8 mouse cellular contexts compared by ENCODE assay signal in genomic region chr8:104640831-104641370, GRCm38 (mm10). TPM values are rescaled to one million over a fixed set of nuclear protein-coding genes. Genes with fewer than 3 reads are reported as not detected.
DNase-seq lines count a peak whose midpoint lies in the region; ATAC-seq and TF ChIP-seq lines count a peak whose summit lies in the region.

No protein-coding gene starts in this region.

- 17% methylated on average over 25 of the region's 25 CpGs for WGBS in bone marrow, adult 2 months
- 6% methylated on average over 25 of the region's 25 CpGs for WGBS in heart, embryonic 15.5 days
- WGBS in liver, embryonic 14.5 days (ENCODE audit: insufficient replicate concordance) = 5% methylated on average over 25 of the region's 25 CpGs

- peak overlapping the region; percentile 64 for H3K4me3 ChIP-seq in bone marrow, adult 2 months (replicated peaks; ENCODE audit: control insufficient read depth, low read depth, low read length)
- H3K4me3 ChIP-seq in heart, embryonic 15.5 days = peak overlapping the region; percentile 94
- peak overlapping the region; percentile 85 to 91 for H3K4me3 ChIP-seq in liver, embryonic 14.5 days (ENCODE audit: insufficient read depth in 1 of 2, low read depth in 2 of 2, low read length in 2 of 2)

- peak overlapping the region; percentile 89 for H3K4me2 ChIP-seq in heart, embryonic 15.5 days
- H3K4me2 ChIP-seq in liver, embryonic 14.5 days (ENCODE audit: low read depth) = peak overlapping the region; percentile 96

- H3K27ac ChIP-seq in bone marrow, adult 2 months (ENCODE audit: control insufficient read depth, insufficient read depth, low read depth, low read length, poor library complexity) = peak overlapping the region; percentile 1; the same call in 1 of the 2 replicates
- peak overlapping the region; percentile 85 for H3K27ac ChIP-seq in heart, embryonic 15.5 days
- H3K27ac ChIP-seq in liver, embryonic 14.5 days = no peak overlapping the region

- H3K9me3 ChIP-seq in heart, embryonic 15.5 days (replicated peaks) = no peaks in the 10 kb centered on the region
- H3K9me3 ChIP-seq in liver, embryonic 14.5 days (ENCODE audit: control insufficient read depth, low read length) = no peaks in the 10 kb centered on the region

- no peak for TF ChIP-seq CTCF in bone marrow, adult 2 months (IDR thresholded peaks at IDR 0.05; ENCODE audit: control insufficient read depth, insufficient read depth, low read length)
- TF ChIP-seq CTCF in liver, embryonic 14.5 days (IDR thresholded peaks at IDR 0.05; ENCODE audit: low read depth) = no peak

- TF ChIP-seq EP300 in liver, embryonic 14.5 days (IDR thresholded peaks at IDR 0.05; ENCODE audit: low read depth) = no peak

- H3K9ac ChIP-seq in heart, embryonic 15.5 days = peak overlapping the region; percentile 89
- H3K9ac ChIP-seq in liver, embryonic 14.5 days (replicated peaks) = peak overlapping the region; percentile 80

- peak; percentile 15 for DNase-seq in kidney, adult 18-20 months
- DNase-seq in kidney, postnatal 36 days = no peak
- no peak for DNase-seq in liver, embryonic 14.5 days (ENCODE audit: low read depth in 3 of 3, low spot score in 3 of 3)
- DNase-seq in ovary, postnatal 14 days (ENCODE audit: low spot score) = no peak
- DNase-seq in adrenal gland, adult 18-20 months (ENCODE audit: low spot score in 2 of 2) = no peak

- H3K4me1 ChIP-seq in bone marrow, adult 2 months (ENCODE audit: control insufficient read depth, insufficient read depth, low read length) = peaks cover 6% of the 10 kb centered on the region
- peaks cover 19% of the 10 kb centered on the region for H3K4me1 ChIP-seq in heart, embryonic 15.5 days (replicated peaks)
- peaks cover 10 to 16% of the 10 kb centered on the region in 2 experiments for H3K4me1 ChIP-seq in liver, embryonic 14.5 days (replicated peaks; ENCODE audit: control insufficient read depth in 2 of 2, insufficient read depth in 2 of 2, low read length in 1 of 2)

- H3K27me3 ChIP-seq in heart, embryonic 15.5 days = no peaks in the 10 kb centered on the region
- H3K27me3 ChIP-seq in liver, embryonic 14.5 days (ENCODE audit: control insufficient read depth, insufficient read depth, low read length) = no peaks in the 10 kb centered on the region

- no peak for TF ChIP-seq POLR2A in bone marrow, adult 2 months (IDR thresholded peaks at IDR 0.05; ENCODE audit: borderline replicate concordance, control insufficient read depth, low read depth, low read length)

- peaks cover 21% of the 10 kb centered on the region; the same call in 1 of the 2 replicates for H3K36me3 ChIP-seq in heart, embryonic 15.5 days
- peaks cover 10% of the 10 kb centered on the region for H3K36me3 ChIP-seq in liver, embryonic 14.5 days (replicated peaks; ENCODE audit: control insufficient read depth, insufficient read depth, low read depth)

- ATAC-seq in heart, embryonic 15.5 days (replicated peaks; ENCODE audit: insufficient number of reproducible peaks, insufficient read depth, low FRiP score, low read depth) = peak; percentile 16; the same call in 1 of the 2 replicates
- ATAC-seq in liver, embryonic 14.5 days (ENCODE audit: insufficient read depth) = no peak
- ATAC-seq in granulocyte monocyte progenitor cell, adult 5-6 weeks (replicated peaks; ENCODE audit: poor library complexity, severe bottlenecking) = no peak

RNA-seq across cellular contexts. Expression of gene Ciao2b, which starts 0.9 kb away (rescaled TPM):
- polyA plus RNA-seq in bone marrow, adult 2 months (2011; ENCODE audit: insufficient read depth, insufficient read length, low replicate concordance, missing spikeins) = 22.9 and 32.5 TPM in 2 replicates
- 158 and 190 TPM in 2 replicates for polyA plus RNA-seq in heart, embryonic 15.5 days (2015; fragmentation: Nextera tagmentation; extraction: Ambion mirVana)
- 33.2 and 38.5 TPM in 2 replicates for polyA plus RNA-seq in liver, embryonic 14.5 days (2012; rRNA removed)
- polyA plus RNA-seq in liver, embryonic 14.5 days (2014; fragmentation: Nextera tagmentation; extraction: Ambion mirVana) = 49.6 and 50.3 TPM in 2 replicates
- 10 to 100 TPM; 40.7 to 50.0 TPM for total RNA-seq in adrenal gland, adult 18-20 months (2021)
- 21.4 and 40.5 TPM in 2 replicates for total RNA-seq in granulocyte monocyte progenitor cell, adult 5-6 weeks (2014; fragmentation: Nextera tagmentation)
- 14.8 and 24.8 TPM in 2 replicates for total RNA-seq in granulocyte monocyte progenitor cell, adult 5-6 weeks (2017)

RNA-seq across cellular contexts. Expression of gene Rrad, which starts 9.8 kb away (rescaled TPM):
- 1.0 and 1.4 TPM in 2 replicates for polyA plus RNA-seq in bone marrow, adult 2 months (2011; ENCODE audit: insufficient read depth, insufficient read length, low replicate concordance, missing spikeins)
- 272 and 277 TPM in 2 replicates for polyA plus RNA-seq in heart, embryonic 15.5 days (2015; fragmentation: Nextera tagmentation; extraction: Ambion mirVana)
- 0.21 and 0.25 TPM in 2 replicates for polyA plus RNA-seq in liver, embryonic 14.5 days (2012; rRNA removed)
- polyA plus RNA-seq in liver, embryonic 14.5 days (2014; fragmentation: Nextera tagmentation; extraction: Ambion mirVana) = 0.10 and 0.54 TPM in 2 replicates
- total RNA-seq in adrenal gland, adult 18-20 months (2021) = 1 to 10 TPM; 2.7 to 9.4 TPM
- total RNA-seq in granulocyte monocyte progenitor cell, adult 5-6 weeks (2014; fragmentation: Nextera tagmentation) = 0.95 and 2.6 TPM in 2 replicates
- 1.3 and 2.1 TPM in 2 replicates for total RNA-seq in granulocyte monocyte progenitor cell, adult 5-6 weeks (2017)

RNA-seq across cellular contexts. Expression of gene Cdh16, which starts 16.7 kb away (rescaled TPM):
- 4.0 TPM in 1 of 2 replicates, not detected in the other for polyA plus RNA-seq in bone marrow, adult 2 months (2011; ENCODE audit: insufficient read depth, insufficient read length, low replicate concordance, missing spikeins)
- polyA plus RNA-seq in heart, embryonic 15.5 days (2015; fragmentation: Nextera tagmentation; extraction: Ambion mirVana) = 17.7 and 20.2 TPM in 2 replicates
- polyA plus RNA-seq in liver, embryonic 14.5 days (2012; rRNA removed) = 0.01 and 0.02 TPM in 2 replicates
- not detected in 2 replicates for polyA plus RNA-seq in liver, embryonic 14.5 days (2014; fragmentation: Nextera tagmentation; extraction: Ambion mirVana)
- under 1 TPM in 1 of 2 experiments, not detected in 1; 0.86 TPM for total RNA-seq in adrenal gland, adult 18-20 months (2021)
- not detected in 2 replicates for total RNA-seq in granulocyte monocyte progenitor cell, adult 5-6 weeks (2014; fragmentation: Nextera tagmentation)
- not detected in 2 replicates for total RNA-seq in granulocyte monocyte progenitor cell, adult 5-6 weeks (2017)

RNA-seq across cellular contexts. Expression of gene Pdp2, which starts 49.6 kb away (rescaled TPM):
- polyA plus RNA-seq in bone marrow, adult 2 months (2011; ENCODE audit: insufficient read depth, insufficient read length, low replicate concordance, missing spikeins) = 2.5 and 2.6 TPM in 2 replicates
- polyA plus RNA-seq in heart, embryonic 15.5 days (2015; fragmentation: Nextera tagmentation; extraction: Ambion mirVana) = 5.8 and 7.3 TPM in 2 replicates
- polyA plus RNA-seq in liver, embryonic 14.5 days (2012; rRNA removed) = 1.4 and 1.5 TPM in 2 replicates
- 2.4 and 2.6 TPM in 2 replicates for polyA plus RNA-seq in liver, embryonic 14.5 days (2014; fragmentation: Nextera tagmentation; extraction: Ambion mirVana)
- 10 to 100 TPM; 34.8 to 34.9 TPM for total RNA-seq in adrenal gland, adult 18-20 months (2021)
- total RNA-seq in granulocyte monocyte progenitor cell, adult 5-6 weeks (2014; fragmentation: Nextera tagmentation) = 9.6 and 13.1 TPM in 2 replicates
- total RNA-seq in granulocyte monocyte progenitor cell, adult 5-6 weeks (2017) = 10.3 and 11.4 TPM in 2 replicates

Comparison
In these comparisons a context has a peak if more than half of its experiments do, and no peak if none do; other contexts are left out.
1. RNA of gene Rrad, which starts 9.8 kb away (polyA plus RNA-seq): 272 to 277 TPM in heart, embryonic 15.5 days; 1.0 to 1.4 TPM in bone marrow, adult 2 months and 0.10 to 0.54 TPM in liver, embryonic 14.5 days; every median in the first group is over 100 times any median in the second.
2. Peak in every context shown above with its lines, with median percentiles within 50 percentile points of each other: H3K4me3 ChIP-seq.